Mouse (Mus musculus): ENCODE measurements around the gene Dhx57.

GRCm38 (mm10) chr17:80237475-80237874 lies 52.8 kb downstream of the Dhx57 start:
- TF ChIP-seq CTCF (IDR thresholded peaks at IDR 0.05 in 2 of 3, conservative IDR thresholded peaks at IDR 0.05 in 1 of 3; ENCODE audit: control insufficient read depth in 1 of 3, insufficient read depth in 1 of 3, low read depth in 2 of 3, low read length in 3 of 3, poor library complexity in 1 of 3, severe bottlenecking in 1 of 3) (no peak), UBTF (IDR thresholded peaks at IDR 0.05; ENCODE audit: borderline replicate concordance, insufficient read depth, low read depth, low read length) (no peak), GATA1 (IDR thresholded peaks at IDR 0.05; ENCODE audit: low read depth, low read length) (no peak), MYC (IDR thresholded peaks at IDR 0.05; ENCODE audit: low read depth, low read length) (no peak), EP300 (IDR thresholded peaks at IDR 0.05; ENCODE audit: low read depth in 1 of 2, low read length in 2 of 2) (no peak), USF1 (IDR thresholded peaks at IDR 0.05; ENCODE audit: low read depth, low read length) (no peak), ZKSCAN1 (IDR thresholded peaks at IDR 0.05; ENCODE audit: low read depth, low read length) (no peak)
